Mouse (Mus musculus) cerebellum, adult (tissue): ENCODE data around the gene Twsg1.
A peak's percentile ranks its signal among the peaks of the same experiment; 100 is the strongest.

Experiments
- ATAC-seq: cut with Nextera tagmentation; 2 replicates; pipeline ENCODE4 v1.9.2; 2017; ENCODE audit warnings: mild to moderate bottlenecking, moderate library complexity, mixed read lengths; ENCODE audit not compliant: insufficient number of reproducible peaks, low FRiP score, low TSS enrichment

Gene Twsg1

GRCm38 (mm10) chr17:65937671-65938070 is 13.4 kb downstream of the Twsg1 start:
- ATAC-seq, result no peak

- no peak for ATAC-seq
Observed at GRCm38 (mm10) chr17:65933741-65934140, 17.3 kb downstream of the Twsg1 start.

DNA sequence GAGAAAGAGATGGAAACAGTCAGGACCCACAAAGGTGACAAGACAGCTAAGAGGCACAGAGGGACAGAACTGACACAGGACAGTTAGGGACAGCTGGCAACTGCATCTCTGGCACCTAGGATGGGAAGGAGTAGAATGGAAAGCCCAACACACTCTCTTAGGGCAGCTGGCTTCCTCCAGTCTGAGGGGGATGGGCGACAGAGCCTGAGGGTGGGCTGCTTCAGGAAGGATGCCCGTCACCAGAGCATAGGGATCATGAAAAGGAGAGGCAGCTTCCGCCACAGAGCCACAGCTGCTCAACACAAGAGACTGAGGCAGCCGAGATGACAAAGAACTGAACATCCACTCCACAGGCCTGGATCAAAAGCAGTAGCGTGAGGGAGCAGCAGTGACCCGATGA is 19.5 kb downstream of the Twsg1 start:
- no peak for ATAC-seq

GRCm38 (mm10) chr17:65930960-65931359 is 20.1 kb downstream of the Twsg1 start:
- ATAC-seq, result peak; percentile 82

GRCm38 (mm10) chr17:65930158-65930826 is 20.7 kb downstream of the Twsg1 start:
- no peak for ATAC-seq

GRCm38 (mm10) chr17:65929319-65929978 is 21.6 kb downstream of the Twsg1 start:
- no peak for ATAC-seq

- ATAC-seq, result no peak
Observed at GRCm38 (mm10) chr17:65927077-65927476, 23.9 kb downstream of the Twsg1 start.

- ATAC-seq, result no peak
Observed at GRCm38 (mm10) chr17:65924218-65924617, 26.8 kb downstream of the Twsg1 start.

DNA sequence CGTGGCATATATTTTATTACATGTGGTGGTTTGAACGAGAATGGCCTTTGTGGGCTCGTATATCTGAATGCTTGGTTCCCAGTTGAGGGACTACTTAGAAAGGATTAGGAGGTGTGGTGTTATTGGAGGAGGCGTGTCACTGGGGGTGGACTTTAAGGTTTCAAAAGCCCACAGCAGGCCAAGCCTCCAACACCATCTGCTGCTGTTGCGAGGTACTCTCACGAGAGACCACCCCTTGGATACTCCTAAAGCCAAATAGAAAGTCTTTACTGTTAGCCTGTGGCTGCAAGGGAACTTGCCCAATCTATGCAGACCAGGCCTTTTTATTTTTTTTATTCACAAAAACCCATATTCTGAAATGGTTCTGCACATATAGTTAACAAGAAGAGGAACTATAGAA is 29.1 kb downstream of the Twsg1 start:
- ATAC-seq, result no peak

DNA sequence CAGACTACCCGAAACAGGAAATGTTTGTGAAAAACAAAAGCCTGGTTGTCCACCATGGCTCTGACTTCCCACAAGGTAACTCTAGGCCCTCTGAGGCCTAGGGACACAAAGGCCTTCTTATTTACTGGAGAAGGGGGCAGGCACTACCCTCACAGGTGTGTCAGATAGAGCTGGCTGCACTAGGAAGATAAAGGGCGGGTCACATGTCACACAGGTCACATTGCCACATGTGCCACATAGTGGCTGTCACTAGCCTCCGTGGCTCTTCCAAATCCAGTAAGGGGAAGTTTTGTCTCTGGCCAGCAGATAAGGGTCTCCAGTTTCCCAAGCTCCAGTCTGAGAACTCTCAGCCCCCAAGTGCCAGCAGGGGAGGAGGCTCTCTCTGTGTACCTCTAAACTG is 31.8 kb downstream of the Twsg1 start:
- no peak for ATAC-seq

DNA sequence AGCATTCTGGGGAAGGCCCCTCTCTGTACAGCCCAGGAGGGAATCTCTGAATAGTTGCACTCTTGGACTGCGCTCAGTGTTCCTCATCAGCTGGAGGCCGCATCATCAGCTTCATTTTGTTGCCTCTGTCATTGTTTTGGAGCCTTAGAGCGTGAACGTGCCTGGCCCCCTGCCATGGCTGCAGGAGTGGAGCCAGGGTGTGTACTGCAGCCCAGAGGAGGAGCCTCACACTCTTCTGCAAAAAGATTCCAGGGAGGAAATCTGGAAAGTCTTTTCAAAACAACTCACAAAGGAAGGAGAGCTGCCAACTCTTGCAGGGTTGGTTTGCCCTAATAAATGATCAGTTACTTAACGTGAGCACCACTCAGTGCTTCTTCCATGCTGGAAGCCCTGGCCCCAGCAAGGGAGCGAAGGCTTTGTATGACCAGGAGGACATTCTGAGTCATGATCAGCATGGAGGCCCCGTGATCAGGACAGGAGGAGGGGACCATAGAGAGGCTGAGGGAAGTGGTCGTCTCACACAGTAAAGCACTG is 34.8 kb downstream of the Twsg1 start:
- ATAC-seq, result no peak

DNA sequence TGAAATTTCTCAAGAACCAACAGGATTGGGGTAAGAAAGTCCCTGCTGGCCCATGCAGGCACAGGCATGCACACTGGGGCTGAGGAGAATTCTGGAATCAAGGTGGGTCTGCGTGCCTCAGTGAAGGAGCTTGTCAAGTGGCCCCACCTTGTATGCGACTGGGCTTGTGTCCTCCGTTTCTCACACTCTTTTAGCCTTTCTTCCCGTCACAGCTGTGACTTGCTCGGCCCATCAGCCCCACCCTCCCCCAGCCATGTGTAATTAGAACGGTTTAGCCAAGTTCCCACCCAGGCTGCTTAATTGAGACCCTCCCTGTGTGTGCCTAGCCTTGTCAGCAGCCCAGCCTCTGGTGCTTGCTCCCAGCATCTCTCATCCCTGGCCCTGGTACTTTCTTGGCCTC is 36.9 kb downstream of the Twsg1 start:
- no peak for ATAC-seq

DNA sequence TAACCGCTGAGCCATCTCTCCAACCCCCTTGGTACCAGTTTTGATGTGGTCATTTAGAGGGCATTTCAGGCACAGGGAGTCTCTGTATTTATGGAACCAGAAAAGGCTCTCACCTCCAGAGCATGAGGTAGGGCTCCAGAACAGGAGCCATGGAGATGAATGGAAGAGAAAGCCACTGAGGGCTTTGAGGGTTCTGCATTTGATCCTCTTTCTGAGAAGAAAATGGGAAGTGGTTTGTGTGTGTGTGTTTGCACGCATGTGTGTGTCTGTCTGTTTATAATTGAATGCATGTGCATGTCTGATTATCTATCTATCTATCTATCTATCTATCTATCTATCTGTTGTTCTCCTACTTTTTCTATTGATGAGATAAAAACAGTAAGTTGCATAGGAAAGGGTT is 38.8 kb downstream of the Twsg1 start:
- no peak for ATAC-seq

GRCm38 (mm10) chr17:65911285-65912069 is 39.5 kb downstream of the Twsg1 start:
- ATAC-seq, result no peak

- ATAC-seq, result no peak
Observed at GRCm38 (mm10) chr17:65908270-65908669, 42.8 kb downstream of the Twsg1 start.

DNA sequence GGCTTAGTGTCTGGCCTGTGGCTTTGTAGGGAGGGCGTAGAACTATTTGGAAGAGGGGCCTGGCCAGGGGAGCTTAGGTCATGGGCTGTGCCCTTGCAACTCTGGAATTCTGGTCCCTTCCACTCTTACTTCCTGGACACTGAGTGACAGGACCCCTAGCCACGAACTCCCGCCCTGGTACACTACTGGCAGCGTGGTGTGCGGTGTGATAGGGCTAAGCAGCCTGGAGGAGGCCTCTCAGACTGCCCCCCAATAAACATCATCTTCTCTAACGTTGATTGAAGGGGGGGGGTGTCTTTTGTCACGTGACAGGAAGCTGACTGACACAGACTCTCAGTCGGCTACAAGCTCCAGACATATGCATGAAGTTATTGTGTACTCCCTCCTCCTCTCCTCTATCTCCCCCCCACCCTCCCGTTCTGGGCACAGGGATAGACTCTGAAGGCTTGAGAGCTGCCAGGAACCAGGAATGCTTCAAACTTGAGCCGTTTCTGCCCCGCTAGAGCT is 44.1 kb downstream of the Twsg1 start:
- no peak for ATAC-seq

DNA sequence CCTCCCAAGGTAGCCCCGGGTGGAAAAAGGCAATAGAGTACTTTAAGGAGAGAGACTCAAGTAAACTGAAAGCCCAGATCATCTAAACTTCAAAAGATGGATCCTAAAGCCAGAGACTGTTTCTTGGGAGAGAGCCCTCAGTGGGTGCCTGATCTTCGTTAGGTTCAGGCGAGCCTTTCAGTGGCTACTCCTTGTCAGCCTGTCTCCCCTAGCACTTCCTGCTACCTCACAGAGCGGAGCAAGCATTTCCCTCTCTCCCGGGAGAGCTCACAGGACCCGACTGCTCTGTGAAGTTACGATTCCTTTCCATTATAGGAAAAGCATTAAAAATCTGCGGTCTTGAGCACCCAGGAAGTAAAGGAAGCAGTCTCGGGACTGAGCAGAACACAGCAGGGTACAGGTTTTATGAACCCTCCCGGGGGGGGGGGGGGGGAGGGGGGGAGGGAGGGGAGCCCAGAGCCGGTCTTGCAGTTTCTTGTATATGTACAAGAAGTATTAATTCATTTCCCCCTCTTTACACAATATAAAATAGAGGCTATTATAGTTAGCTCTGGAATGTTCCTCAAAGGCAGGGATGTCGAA is 44.6 kb downstream of the Twsg1 start:
- no peak for ATAC-seq

GRCm38 (mm10) chr17:65905241-65905640 is 45.8 kb downstream of the Twsg1 start:
- no peak for ATAC-seq

DNA sequence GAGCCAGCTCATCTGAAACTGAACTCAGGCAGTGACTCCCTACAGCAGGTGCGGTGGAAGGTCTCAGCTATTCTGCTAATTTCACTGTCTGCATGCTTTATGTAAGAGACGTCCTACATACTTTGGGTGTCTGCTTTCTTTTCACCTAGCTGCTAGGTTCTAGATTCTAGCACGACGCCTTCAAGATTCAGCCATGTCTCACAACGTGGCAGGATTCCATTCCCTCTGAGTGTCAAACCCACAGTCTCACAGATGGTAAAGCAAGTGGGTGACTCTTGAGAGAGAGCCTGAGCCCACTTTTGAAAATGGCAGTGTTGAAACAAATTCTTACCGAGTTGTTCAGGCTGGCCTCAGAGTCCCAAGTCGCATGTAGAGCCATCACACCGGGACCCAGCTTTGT is 47.2 kb downstream of the Twsg1 start:
- ATAC-seq, result no peak

- ATAC-seq, result no peak
Observed at GRCm38 (mm10) chr17:65903011-65903410, 48.0 kb downstream of the Twsg1 start.

DNA sequence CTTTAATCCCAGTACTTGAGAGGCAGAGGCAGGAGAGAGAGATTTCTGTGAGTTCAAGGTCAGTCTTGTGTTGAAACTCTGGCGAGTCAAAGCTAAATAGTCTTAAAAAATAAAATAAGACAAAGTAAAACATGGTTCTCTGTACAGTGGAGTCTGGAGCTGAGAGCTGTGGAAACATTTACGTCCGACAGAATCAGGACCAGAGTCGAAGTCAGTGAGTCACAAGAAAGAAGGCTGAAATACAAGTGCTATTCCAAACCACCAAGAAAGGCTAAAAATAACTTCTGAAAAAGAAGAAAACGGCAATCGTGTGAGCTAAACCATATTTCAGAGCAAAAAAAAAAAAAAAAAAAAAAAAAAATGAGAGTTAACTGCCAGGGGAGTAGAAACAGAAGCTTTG is 48.7 kb downstream of the Twsg1 start:
- no peak for ATAC-seq
